Mouse (Mus musculus) CD4-positive naive resting alpha-beta T cell, adult 57 days (primary cell): ENCODE results near the gene Zp3. TPM values are rescaled to one million over a fixed set of nuclear protein-coding genes. Genes with fewer than 3 reads are reported as not detected.

Source experiments
- total RNA-seq: library from RNA; stranded (reverse); gene quantifications from one replicate; pipeline ENCODE4 v1.2.4, GENCODE M21; 2023

The Zp3 gene
- total RNA-seq = not detected

GRCm38 (mm10) chr5:135979904-135980303, at the start of gene Zp3:
Zp3 (plus strand) TSS chr5:135980099.

GRCm38 (mm10) chr5:135934481-135935175, 45.3 kb upstream of the Zp3 start, which contains the start of gene Ywhag:
Ywhag (minus strand) TSS chr5:135934616.

GRCm38 (mm10) chr5:135974365-135974764, 5.5 kb upstream of the Zp3 start, which contains the start of gene Ssc4d:
Ssc4d (minus strand) TSS chr5:135974531.

GRCm38 (mm10) chr5:135994725-135995687, 15.1 kb downstream of the Zp3 start, which contains the start of gene Dtx2:
Dtx2 (plus strand) TSS chr5:135994800.

Other genes starting within 250 kb of the Zp3 start
- gene Tmem120a, start 235.7 kb upstream of the Zp3 start, total RNA-seq = 12.9 TPM
- gene Styxl1, start 201.7 kb upstream of the Zp3 start, total RNA-seq = not detected
- gene Mdh2, start 201.6 kb upstream of the Zp3 start, total RNA-seq = 178 TPM
- gene Srrm3, start 173.2 kb upstream of the Zp3 start, total RNA-seq = not detected
- 6.5 TPM for gene Hspb1, start 92.2 kb upstream of the Zp3 start, total RNA-seq
- gene Ywhag, start 45.5 kb upstream of the Zp3 start, total RNA-seq = 64.6 TPM
- gene Ssc4d, start 5.6 kb upstream of the Zp3 start, total RNA-seq = not detected
- gene Dtx2, start 14.7 kb downstream of the Zp3 start, total RNA-seq = 31.4 TPM
- 4.7 TPM for gene Upk3b, start 58.4 kb downstream of the Zp3 start, total RNA-seq
- not detected for gene Upk3bl, start 74.4 kb downstream of the Zp3 start, total RNA-seq
- 5.8 TPM for gene Rasa4, start 103.8 kb downstream of the Zp3 start, total RNA-seq
- 62.0 TPM for gene Polr2j, start 136.5 kb downstream of the Zp3 start, total RNA-seq
- gene Lrwd1, start 156.0 kb downstream of the Zp3 start, total RNA-seq = 42.5 TPM
- 28.5 TPM for gene Alkbh4, start 156.0 kb downstream of the Zp3 start, total RNA-seq
- gene Orai2, start 190.6 kb downstream of the Zp3 start, total RNA-seq = 207 TPM
- gene Prkrip1, start 218.9 kb downstream of the Zp3 start, total RNA-seq = 30.5 TPM